Mouse (Mus musculus) hindbrain, embryonic 10.5 days (tissue): ENCODE results near the gene Hint1. TPM values are rescaled to one million over a fixed set of nuclear protein-coding genes. Genes with fewer than 3 reads are reported as not detected.

Experiments
- polyA plus RNA-seq: library from polyadenylated mRNA; unstranded; fragments of >200 nt; fragmentation: Nextera tagmentation; extraction: Ambion mirVana; gene quantifications from 2 replicates; pipeline ENCODE4 v1.2.1, GENCODE M21; 2016

Hint1 gene
- polyA plus RNA-seq, 1 experiment from 2014 or later: 627 TPM

Other genes with a start within 250 kb of the Hint1 start
- gene Cdc42se2, start 78.7 kb upstream of the Hint1 start, polyA plus RNA-seq: 212 and 247 TPM in 2 replicates
- 3.0 and 5.2 TPM in 2 replicates for gene Lyrm7, start 5.5 kb upstream of the Hint1 start, polyA plus RNA-seq
- 108 and 121 TPM in 2 replicates for gene Gpx3, start 36.1 kb downstream of the Hint1 start, polyA plus RNA-seq
- 14.2 and 14.7 TPM in 2 replicates for gene Tnip1, start 96.5 kb downstream of the Hint1 start, polyA plus RNA-seq
- 61.0 and 68.8 TPM in 2 replicates for gene Anxa6, start 167.1 kb downstream of the Hint1 start, polyA plus RNA-seq
- gene Ccdc69, start 211.7 kb downstream of the Hint1 start, polyA plus RNA-seq: 0.25 and 0.56 TPM in 2 replicates
- gene Gm2a, start 231.7 kb downstream of the Hint1 start, polyA plus RNA-seq: 10.7 and 13.0 TPM in 2 replicates